Mouse (Mus musculus) CH12.LX (cell line): ENCODE data around the gene Rpl34.

Experiments used
- CHD2 ChIP-seq: IDR thresholded peaks from 2 replicates; pipeline ENCODE4 v1.6.1; 2011; ENCODE audit warnings: low read length, improper control_type of control experiment
- CTCF ChIP-seq, 2 experiments: IDR thresholded peaks in 1 of 2; conservative IDR thresholded peaks in 1 of 2; 2 replicates each; pipeline ENCODE4 v1.5.1; 2011 to 2012; ENCODE audit warnings: low read depth in 2 of 2, low read length in 2 of 2, improper control_type of control experiment in 1 of 2, inconsistent platforms in 1 of 2, mild to moderate bottlenecking in 1 of 2, moderate library complexity in 1 of 2
- EP300 ChIP-seq: IDR thresholded peaks from 2 replicates; pipeline ENCODE4 v1.6.1; 2011; ENCODE audit warnings: low read length, improper control_type of control experiment
- JUND ChIP-seq: conservative IDR thresholded peaks from 2 replicates; pipeline ENCODE4 v1.6.1; 2011; ENCODE audit warnings: low read depth, low read length, improper control_type of control experiment
- MAFK ChIP-seq: IDR thresholded peaks from 2 replicates; pipeline ENCODE4 v1.6.1; 2011; ENCODE audit warnings: low read length, improper control_type of control experiment; ENCODE audit not compliant: insufficient replicate concordance
- MAX ChIP-seq: IDR thresholded peaks from 2 replicates; pipeline ENCODE4 v1.6.1; 2011; ENCODE audit warnings: low read length, improper control_type of control experiment
- MAZ ChIP-seq: IDR thresholded peaks from 2 replicates; pipeline ENCODE4 v1.6.1; 2012; ENCODE audit warnings: low read depth, mild to moderate bottlenecking, inconsistent platforms, low read length, improper control_type of control experiment, moderate library complexity
- NRF1 ChIP-seq: IDR thresholded peaks from 2 replicates; pipeline ENCODE4 v1.6.1; 2014; ENCODE audit warnings: low read depth, mild to moderate bottlenecking, inconsistent platforms, low read length, improper control_type of control experiment, moderate library complexity

- TF ChIP-seq NRF1 (no peak), JUND (no peak), CTCF (conservative IDR thresholded peaks at IDR 0.05 in 1 of 2, IDR thresholded peaks at IDR 0.05 in 1 of 2; ENCODE audit: low read depth in 2 of 2, low read length in 2 of 2) (no peak), EP300 (no peak), MAX (no peak), CHD2 (no peak), MAZ (no peak), MAFK (no peak)
Observed at GRCm38 (mm10) chr3:130727676-130728075, 2.5 kb downstream of the Rpl34 start.
